Mouse (Mus musculus) thymus, adult 2 months (tissue): ENCODE results near the gene Slc2a13.

ENCODE experiments used
- CTCF ChIP-seq: fragments of 200-500 bp; IDR thresholded peaks from 2 replicates; pipeline ENCODE4 v1.5.1; 2012; ENCODE audit warnings: mild to moderate bottlenecking, control low read depth, low read length, moderate library complexity, borderline replicate concordance; ENCODE audit not compliant: control insufficient read depth, poor library complexity, insufficient read depth; ENCODE audit errors: extremely low read depth
- POLR2A ChIP-seq: fragments of 200-500 bp; IDR thresholded peaks from 2 replicates; pipeline ENCODE4 v1.6.1; 2012; ENCODE audit warnings: mild to moderate bottlenecking, low read length, control low read depth, moderate library complexity; ENCODE audit not compliant: control insufficient read depth, poor library complexity, insufficient read depth; ENCODE audit errors: extremely low read depth

- no peak for TF ChIP-seq POLR2A
- TF ChIP-seq CTCF: no peak
Observed at GRCm38 (mm10) chr15:91571981-91572380, 1.1 kb downstream of the Slc2a13 start.
